Comparison of ENCODE assay signal across 23 mouse cellular contexts in genomic region chr2:113531886-113532285, GRCm38 (mm10).
"Had no signal": no experiment of that assay in that cellular context is flagged by ENCODE, and none has a peak within 500 bp of the region (broad histone marks: within the 10 kb centered on the region; RNA-seq: fewer than 3 reads in every experiment).

No protein-coding gene starts in this region.

- H3K27me3 ChIP-seq: heart, embryonic 12.5 days; hindbrain, embryonic 12.5 days; intestine, embryonic 15.5 days; limb, embryonic 13.5 days; limb, embryonic 15.5 days had no signal

- H3K4me2 ChIP-seq: heart, embryonic 12.5 days; hindbrain, embryonic 12.5 days; hindbrain, embryonic 14.5 days; intestine, embryonic 15.5 days; limb, embryonic 13.5 days; limb, embryonic 15.5 days had no signal

- H3K4me3 ChIP-seq: heart, embryonic 10.5 days; heart, embryonic 12.5 days; hindbrain, embryonic 10.5 days; hindbrain, embryonic 12.5 days; intestine, embryonic 15.5 days; layer of hippocampus, adult 2 months; limb, embryonic 13.5 days; limb, embryonic 15.5 days had no signal

- H3K36me3 ChIP-seq: heart, embryonic 10.5 days; heart, embryonic 12.5 days; hindbrain, embryonic 10.5 days; hindbrain, embryonic 12.5 days; intestine, embryonic 15.5 days; limb, embryonic 13.5 days; limb, embryonic 15.5 days had no signal

- H3K9ac ChIP-seq: heart, embryonic 12.5 days; hindbrain, embryonic 12.5 days; hindbrain, embryonic 14.5 days; intestine, embryonic 15.5 days; limb, embryonic 13.5 days; limb, embryonic 15.5 days had no signal

- H3K4me1 ChIP-seq: heart, embryonic 10.5 days; hindbrain, embryonic 10.5 days; hindbrain, embryonic 12.5 days; limb, embryonic 13.5 days; limb, embryonic 15.5 days had no signal

- DNase-seq: gastrocnemius, postnatal 14 days; heart, adult 18-20 months; heart, postnatal 10 days; heart, postnatal 4 days; kidney, adult 18-20 months; kidney, adult 8-10 months; kidney, postnatal 10 days; kidney, postnatal 25 days; kidney, postnatal 4 days; layer of hippocampus, postnatal 36 days; left cerebral cortex, postnatal 4 days had no signal

- H3K27ac ChIP-seq: heart, embryonic 10.5 days; hindbrain, embryonic 10.5 days; hindbrain, embryonic 12.5 days; hindbrain, embryonic 14.5 days; intestine, embryonic 15.5 days; layer of hippocampus, adult 2 months; limb, embryonic 13.5 days; limb, embryonic 15.5 days had no signal

- ATAC-seq: hindbrain, embryonic 16.5 days; inflammation-experienced regulatory T-cells, adult 6 months; intestine, embryonic 15.5 days; intestine, postnatal 0 days had no signal

- H3K9me3 ChIP-seq: heart, embryonic 10.5 days; heart, embryonic 12.5 days; hindbrain, embryonic 10.5 days; hindbrain, embryonic 12.5 days; intestine, embryonic 15.5 days; limb, embryonic 13.5 days; limb, embryonic 15.5 days had no signal
